Mouse (Mus musculus) kidney, postnatal 36 days (tissue): ENCODE results near the gene Actrt1.

Source experiments
- DNase-seq, 2 experiments: peaks; one replicate each; pipeline ENCODE4 v3.0.0; 2021 to 2022; ENCODE audit warnings: mixed read lengths in 2 of 2

Actrt1 gene

DNA sequence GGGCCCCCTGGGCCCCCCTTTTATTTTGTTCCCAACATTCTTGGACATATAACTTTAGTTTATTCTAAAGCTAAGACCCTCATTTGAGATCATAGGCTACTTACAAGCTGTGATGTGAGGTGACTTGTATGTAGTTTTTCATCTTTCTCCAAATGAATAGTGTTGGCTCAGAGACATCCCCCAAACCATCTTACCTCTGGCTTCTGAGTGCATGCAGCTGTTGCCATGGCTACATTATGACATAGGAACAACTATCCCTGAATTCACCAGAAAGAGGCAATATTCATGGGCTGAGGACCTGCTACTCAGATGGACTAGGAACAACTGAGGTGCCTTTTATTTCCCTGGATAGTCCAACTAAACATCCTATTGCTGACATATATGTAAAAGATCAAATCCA, at the start of gene Actrt1:
Actrt1 (plus strand) TSS at position 301 of the 400 bp plus-strand sequence.
- DNase-seq: no peak

DNA sequence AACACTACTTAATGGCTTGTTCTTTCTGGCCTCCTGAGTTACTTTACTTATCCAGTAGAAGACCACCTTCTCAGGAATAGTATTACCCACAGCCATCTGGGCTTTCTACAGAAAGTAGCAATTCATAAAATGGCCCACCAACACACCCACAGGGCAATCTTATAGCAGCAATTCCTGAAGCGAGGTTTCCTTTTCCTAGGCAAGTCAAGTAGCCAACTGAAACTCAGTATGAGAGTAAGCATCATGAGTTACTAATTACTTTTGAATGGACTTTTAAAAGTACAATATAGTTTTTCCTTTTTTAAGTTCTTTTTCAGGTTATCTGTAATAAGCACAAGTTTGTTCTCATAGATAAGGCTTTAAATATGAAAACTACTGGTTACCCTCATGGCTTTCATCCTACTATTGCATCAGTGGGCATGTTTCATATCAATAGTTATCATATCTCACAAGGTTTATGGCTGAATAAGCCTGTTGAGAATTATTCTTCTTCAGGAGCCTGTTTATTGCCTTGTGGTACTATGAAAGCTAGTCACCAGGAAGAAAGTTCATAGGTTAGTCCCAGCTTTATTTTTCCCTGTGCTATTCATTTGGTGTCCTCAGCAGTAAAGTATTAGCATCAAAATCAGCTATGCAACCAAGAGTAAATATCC, 2.8 kb downstream of the Actrt1 start:
- no peak for DNase-seq
